Mouse (Mus musculus): ENCODE measurements at regions not wholly inside any gene's neighbourhood (a gene's known extent, or its start where the extent isn't known, plus 50 kb on each side); places are given as distances from the start of the nearest gene placed in this dataset.

DNA sequence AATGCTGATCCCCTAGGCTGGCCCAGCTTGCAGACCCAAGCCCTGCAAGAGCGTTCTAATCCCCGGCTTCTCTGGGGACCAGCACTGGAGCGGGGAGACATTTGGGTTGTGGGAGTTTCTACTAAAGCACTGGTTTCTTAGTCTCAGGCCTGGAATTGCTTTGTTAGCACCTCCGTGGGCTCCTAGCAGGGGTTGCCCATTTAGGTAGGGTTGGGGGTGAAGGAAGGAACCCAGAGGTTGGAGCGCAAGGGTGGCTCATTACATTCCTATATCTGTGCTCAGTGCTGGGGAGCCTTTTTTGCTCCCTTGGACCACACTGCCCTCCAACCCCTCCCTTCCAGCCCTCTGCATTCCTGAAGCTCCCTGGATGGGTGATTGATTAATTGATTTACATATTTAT, 179.1 kb upstream of the 4931429L15Rik start:
- no peak for TF ChIP-seq USF1 (IDR thresholded peaks at IDR 0.05; ENCODE audit: low read depth)
- TF ChIP-seq CTCF (IDR thresholded peaks at IDR 0.05; ENCODE audit: control insufficient read depth, insufficient read depth, insufficient read length): no peak
- TF ChIP-seq MAX (IDR thresholded peaks at IDR 0.05): no peak
- no peak for TF ChIP-seq MYOG (IDR thresholded peaks at IDR 0.05; ENCODE audit: control insufficient read depth, extremely low read depth, insufficient read length)
